Mouse (Mus musculus) kidney, adult 2 months (tissue): ENCODE data around the gene Cpne4.

Source experiments
- CTCF ChIP-seq: fragments of 200-500 bp; conservative IDR thresholded peaks from 2 replicates; pipeline ENCODE4 v1.5.1; 2011; ENCODE audit warnings: low read depth, mild to moderate bottlenecking, control low read depth, low read length, moderate library complexity, mixed read lengths; ENCODE audit not compliant: insufficient read depth, insufficient read length
- POLR2A ChIP-seq: fragments of 200-500 bp; IDR thresholded peaks from one replicate; pipeline ENCODE4 v1.6.1; 2011; ENCODE audit warnings: low read depth, low read length, control low read depth

GRCm38 (mm10) chr9:105053147-105053557, 506.1 kb downstream of the Cpne4 start, which contains the start of gene Mrpl3:
- no peak for TF ChIP-seq POLR2A
- no peak for TF ChIP-seq CTCF
